Mouse (Mus musculus): ENCODE measurements at regions not wholly inside any gene's neighbourhood (a gene's known extent, or its start where the extent isn't known, plus 50 kb on each side); places are given as distances from the start of the nearest gene placed in this dataset.

GRCm38 (mm10) chr10:50241645-50242044 lies 350.8 kb upstream of the Ascc3 start:
- Histone ChIP-seq H3K9me3 (no peaks in the 10 kb centered on the region), H3K4me1 (no peaks in the 10 kb centered on the region), H3K27ac (no peak overlapping the region), H3K27me3 (no peaks in the 10 kb centered on the region), H3K4me3 (no peak overlapping the region), H3K9ac (no peak overlapping the region), H3K4me2 (no peak overlapping the region), H3K36me3 (no peaks in the 10 kb centered on the region)
- no peak for ATAC-seq (ENCODE audit: borderline replicate concordance, extremely low read depth, low FRiP score, low TSS enrichment)
- WGBS, result 75% methylated on average over 4 of the region's 4 CpGs

DNA sequence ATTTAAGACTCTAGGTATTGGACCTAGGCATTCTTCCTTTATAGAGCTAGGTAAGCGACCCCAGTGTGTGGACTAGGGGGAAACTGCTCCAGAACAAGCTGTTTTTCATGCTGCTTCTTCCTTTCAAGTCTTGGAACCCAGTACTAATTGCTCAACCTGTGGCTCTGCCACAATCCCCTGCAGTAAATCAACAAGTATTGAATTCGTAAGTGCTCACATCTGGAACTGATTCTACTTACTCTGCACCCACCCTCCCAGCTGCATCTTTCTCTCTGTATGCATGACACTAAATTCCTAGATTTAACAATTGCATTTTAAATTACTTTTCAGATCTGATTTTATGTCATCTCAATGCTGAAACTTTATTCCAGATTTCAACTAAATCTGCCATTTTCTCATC lies 388.9 kb upstream of the Ascc3 start:
- Histone ChIP-seq H3K4me3 (no peak overlapping the region), H3K9me3 (no peaks in the 10 kb centered on the region), H3K36me3 (no peaks in the 10 kb centered on the region), H3K4me2 (no peak overlapping the region), H3K9ac (no peak overlapping the region), H3K27ac (no peak overlapping the region), H3K4me1 (no peaks in the 10 kb centered on the region), H3K27me3 (no peaks in the 10 kb centered on the region)
- no peak for ATAC-seq (ENCODE audit: borderline replicate concordance, extremely low read depth, low FRiP score, low TSS enrichment)
- WGBS, result 56% methylated on average over 2 of the region's 2 CpGs

- Histone ChIP-seq H3K9ac (no peak overlapping the region), H3K27ac (no peak overlapping the region), H3K27me3 (no peaks in the 10 kb centered on the region), H3K9me3 (no peaks in the 10 kb centered on the region), H3K4me3 (no peak overlapping the region), H3K4me2 (no peak overlapping the region), H3K4me1 (no peaks in the 10 kb centered on the region), H3K36me3 (no peaks in the 10 kb centered on the region)
- ATAC-seq (ENCODE audit: borderline replicate concordance, extremely low read depth, low FRiP score, low TSS enrichment), result no peak
- WGBS, result 46% methylated on average over 2 of the region's 2 CpGs
Observed at GRCm38 (mm10) chr10:50201691-50202090, 390.8 kb upstream of the Ascc3 start.

DNA sequence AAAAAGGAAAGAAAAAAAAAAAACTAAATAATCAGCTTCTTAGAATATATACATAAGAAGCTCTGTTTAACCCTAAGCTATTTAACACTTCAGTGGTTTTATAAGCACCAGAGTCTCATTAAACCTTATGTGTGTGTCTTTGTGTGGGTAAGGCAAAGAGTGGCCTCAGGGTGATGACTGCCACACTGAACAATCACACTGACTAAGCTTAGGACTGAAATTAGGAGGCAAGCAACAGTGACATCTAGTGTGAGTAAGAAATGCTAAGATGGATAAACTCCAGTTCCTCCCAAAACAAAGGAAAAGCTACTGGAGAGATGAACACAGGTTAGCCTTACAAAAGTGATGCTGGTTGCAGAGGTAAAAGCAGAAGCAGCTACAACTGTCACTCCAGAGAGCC lies 392.6 kb upstream of the Ascc3 start:
- no peak overlapping the region for H3K4me2 ChIP-seq
- H3K27ac ChIP-seq, result no peak overlapping the region
- no peaks in the 10 kb centered on the region for H3K36me3 ChIP-seq
- no peak overlapping the region for H3K9ac ChIP-seq
- H3K4me3 ChIP-seq, result no peak overlapping the region
- H3K9me3 ChIP-seq, result no peaks in the 10 kb centered on the region
- H3K27me3 ChIP-seq, result no peaks in the 10 kb centered on the region
- no peaks in the 10 kb centered on the region for H3K4me1 ChIP-seq
- ATAC-seq (ENCODE audit: borderline replicate concordance, extremely low read depth, low FRiP score, low TSS enrichment), result no peak

- H3K27me3 ChIP-seq, result no peaks in the 10 kb centered on the region
- H3K9me3 ChIP-seq, result no peaks in the 10 kb centered on the region
- no peaks in the 10 kb centered on the region for H3K4me1 ChIP-seq
- no peak overlapping the region for H3K27ac ChIP-seq
- no peak for ATAC-seq (ENCODE audit: borderline replicate concordance, extremely low read depth, low FRiP score, low TSS enrichment)
- H3K9ac ChIP-seq, result no peak overlapping the region
- WGBS, result 59% methylated on average over 5 of the region's 5 CpGs
- H3K36me3 ChIP-seq, result no peaks in the 10 kb centered on the region
- H3K4me3 ChIP-seq, result no peak overlapping the region
- H3K4me2 ChIP-seq, result no peak overlapping the region
Observed at GRCm38 (mm10) chr10:50197897-50198538, 394.5 kb upstream of the Ascc3 start.

DNA sequence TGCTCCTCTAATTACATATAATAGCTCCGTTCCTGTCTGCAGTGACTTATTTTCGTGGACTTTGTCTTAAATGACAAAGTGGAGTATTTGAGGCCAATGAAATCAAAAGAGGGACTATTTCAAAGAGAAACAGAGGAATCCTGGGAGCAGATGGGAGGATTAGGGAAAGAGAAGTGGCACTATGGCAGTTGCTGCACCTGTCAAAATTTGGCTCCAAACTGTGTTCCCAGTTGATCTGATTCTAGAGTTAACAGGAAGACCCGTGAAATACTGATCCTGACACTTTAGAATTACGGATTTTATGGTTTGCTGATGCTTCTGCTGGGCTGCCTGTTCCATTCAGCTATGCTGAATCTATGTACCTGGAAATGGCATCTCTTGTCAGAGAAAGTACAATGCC lies 401.7 kb upstream of the Grik2 start:
- H3K4me3 ChIP-seq, result no peak overlapping the region
- no peaks in the 10 kb centered on the region for H3K4me1 ChIP-seq
- H3K9ac ChIP-seq, result no peak overlapping the region
- H3K27ac ChIP-seq, result no peak overlapping the region
- H3K4me2 ChIP-seq, result no peak overlapping the region
- no peaks in the 10 kb centered on the region for H3K27me3 ChIP-seq
- H3K9me3 ChIP-seq, result no peaks in the 10 kb centered on the region
- H3K36me3 ChIP-seq, result no peaks in the 10 kb centered on the region
- ATAC-seq (ENCODE audit: borderline replicate concordance, extremely low read depth, low FRiP score, low TSS enrichment), result no peak
- WGBS, result 71% methylated on average over 4 of the region's 4 CpGs

DNA sequence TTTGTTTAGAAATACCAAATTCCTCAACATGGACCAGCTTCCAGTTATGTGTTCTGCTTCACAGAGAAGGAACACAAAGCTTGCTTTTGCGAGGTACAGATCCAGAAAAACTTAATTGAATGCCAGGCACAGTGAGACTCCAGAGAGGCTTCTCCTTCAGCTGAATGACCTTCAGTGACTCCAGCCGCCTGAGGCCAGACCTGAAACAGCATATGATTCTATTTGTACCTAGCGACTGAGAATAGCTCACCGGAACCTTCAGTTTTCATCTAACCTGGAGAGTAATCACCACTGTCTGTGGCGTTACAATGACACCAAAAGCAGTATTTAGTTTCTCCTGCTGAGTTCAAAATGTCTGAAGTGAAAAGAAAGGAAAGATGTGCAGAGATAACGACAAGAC lies 380.6 kb upstream of the Grik2 start:
- H3K9me3 ChIP-seq, result no peaks in the 10 kb centered on the region
- WGBS, result 77% methylated on average over 6 of the region's 6 CpGs
- H3K4me1 ChIP-seq, result no peaks in the 10 kb centered on the region
- ATAC-seq (ENCODE audit: borderline replicate concordance, extremely low read depth, low FRiP score, low TSS enrichment), result no peak
- H3K4me3 ChIP-seq, result no peak overlapping the region
- H3K36me3 ChIP-seq, result no peaks in the 10 kb centered on the region
- no peak overlapping the region for H3K4me2 ChIP-seq
- H3K9ac ChIP-seq, result no peak overlapping the region
- no peaks in the 10 kb centered on the region for H3K27me3 ChIP-seq
- no peak overlapping the region for H3K27ac ChIP-seq

GRCm38 (mm10) chr10:50138351-50138750 lies 349.8 kb upstream of the Grik2 start:
- Histone ChIP-seq H3K27me3 (no peaks in the 10 kb centered on the region), H3K4me2 (no peak overlapping the region), H3K27ac (no peak overlapping the region), H3K4me3 (no peak overlapping the region), H3K9me3 (no peaks in the 10 kb centered on the region), H3K9ac (no peak overlapping the region), H3K36me3 (no peaks in the 10 kb centered on the region), H3K4me1 (no peaks in the 10 kb centered on the region)
- 55% methylated on average over 1 of the region's 1 CpGs for WGBS
- ATAC-seq (ENCODE audit: borderline replicate concordance, extremely low read depth, low FRiP score, low TSS enrichment), result no peak

GRCm38 (mm10) chr10:50137783-50138182 lies 349.2 kb upstream of the Grik2 start:
- Histone ChIP-seq H3K27ac (no peak overlapping the region), H3K9me3 (no peaks in the 10 kb centered on the region), H3K36me3 (no peaks in the 10 kb centered on the region), H3K4me1 (no peaks in the 10 kb centered on the region), H3K4me3 (no peak overlapping the region), H3K4me2 (no peak overlapping the region), H3K9ac (no peak overlapping the region), H3K27me3 (no peaks in the 10 kb centered on the region)
- WGBS, result 39% methylated on average over 7 of the region's 7 CpGs
- peak; percentile 39; the same call in 1 of the 2 replicates for ATAC-seq (ENCODE audit: borderline replicate concordance, extremely low read depth, low FRiP score, low TSS enrichment)

DNA sequence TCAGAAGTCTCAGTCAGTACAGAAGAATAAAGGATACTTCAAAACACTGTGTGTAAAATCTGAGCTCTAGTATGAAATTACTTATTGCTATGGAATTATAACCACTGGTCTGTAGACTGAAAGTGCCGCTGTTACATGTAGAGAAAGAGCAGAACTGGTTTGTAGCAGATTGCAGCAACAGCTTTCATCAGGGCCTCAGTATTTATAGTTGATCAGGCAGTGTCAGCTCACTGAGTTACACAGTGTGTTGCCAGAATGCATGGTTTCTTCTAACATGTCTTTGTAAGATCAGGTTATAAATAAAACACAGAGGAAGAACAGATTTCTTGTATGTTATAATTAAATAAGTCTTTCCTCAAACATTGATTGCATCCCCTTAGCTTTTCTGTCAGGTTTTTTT lies 347.6 kb upstream of the Grik2 start:
- 62% methylated on average over 1 of the region's 1 CpGs for WGBS
- Histone ChIP-seq H3K4me1 (no peaks in the 10 kb centered on the region), H3K9me3 (no peaks in the 10 kb centered on the region), H3K4me2 (no peak overlapping the region), H3K9ac (no peak overlapping the region), H3K27me3 (no peaks in the 10 kb centered on the region), H3K27ac (no peak overlapping the region), H3K4me3 (no peak overlapping the region), H3K36me3 (no peaks in the 10 kb centered on the region)
- ATAC-seq (ENCODE audit: borderline replicate concordance, extremely low read depth, low FRiP score, low TSS enrichment), result no peak

DNA sequence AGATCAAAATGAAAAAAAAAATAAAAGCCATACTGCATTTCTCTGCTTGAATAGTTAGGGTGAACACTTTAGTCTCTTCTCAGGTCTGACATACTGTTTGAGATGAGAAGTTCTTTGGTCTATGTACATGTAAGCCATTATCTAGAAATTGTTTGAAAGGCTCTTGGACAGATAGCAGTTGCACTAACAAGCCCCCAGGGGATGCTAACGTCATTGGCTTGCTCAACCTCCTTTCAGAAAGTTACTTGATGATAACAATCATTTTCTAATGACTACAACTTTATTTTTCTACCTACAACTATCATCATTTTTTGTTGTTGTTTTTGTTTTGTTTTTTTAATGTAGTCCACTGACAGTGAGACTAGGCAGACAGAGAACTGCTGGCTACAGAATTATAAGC lies 346.9 kb upstream of the Grik2 start:
- Histone ChIP-seq H3K9me3 (no peaks in the 10 kb centered on the region), H3K27ac (no peak overlapping the region), H3K9ac (no peak overlapping the region), H3K4me3 (no peak overlapping the region), H3K36me3 (no peaks in the 10 kb centered on the region), H3K4me1 (no peaks in the 10 kb centered on the region), H3K4me2 (no peak overlapping the region), H3K27me3 (no peaks in the 10 kb centered on the region)
- 38% methylated on average over 1 of the region's 1 CpGs for WGBS
- no peak for ATAC-seq (ENCODE audit: borderline replicate concordance, extremely low read depth, low FRiP score, low TSS enrichment)

Data from lung, embryonic 15.5 days (tissue).